Mouse (Mus musculus): Measurements from ENCODE around the gene Vat1. TPM values are rescaled to one million over a fixed set of nuclear protein-coding genes. Genes with fewer than 3 reads are reported as not detected.
"Not testable (repeated sequence)": the region's sequence is repeated elsewhere in the genome, so short reads cannot be mapped to it uniquely, and the experiment has no call there.

Gene Vat1
- polyA plus RNA-seq, 1 experiment from 2014 or later: 125 TPM

DNA sequence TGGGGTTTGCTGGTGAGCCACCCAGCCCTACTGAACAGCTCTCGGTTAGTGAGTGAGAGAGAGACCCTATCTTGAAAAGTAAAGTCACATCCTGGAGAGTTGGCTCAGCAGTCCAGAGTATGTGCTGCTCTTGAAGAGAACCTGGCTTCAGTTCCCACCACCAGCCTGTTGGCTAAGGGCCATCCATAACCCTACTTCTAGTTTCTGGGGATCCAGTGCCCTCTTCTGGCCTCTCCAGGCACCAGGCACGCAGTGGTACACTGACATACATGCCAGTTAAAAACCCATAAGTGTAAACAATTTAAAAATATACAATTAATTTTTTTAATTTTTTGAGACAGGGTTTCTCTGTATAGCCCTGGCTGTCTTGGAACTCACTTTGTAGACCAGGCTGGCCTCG lies 15.6 kb downstream of the Vat1 start:
- H3K4me3 ChIP-seq (ENCODE audit: low read length): no peak overlapping the region
- no peaks in the 10 kb centered on the region for H3K27me3 ChIP-seq (replicated peaks; ENCODE audit: control insufficient read depth, insufficient read depth, low read length)
- no peak for ATAC-seq
- H3K4me2 ChIP-seq (ENCODE audit: low read length): no peak overlapping the region
- no peaks in the 10 kb centered on the region for H3K9me3 ChIP-seq (ENCODE audit: control insufficient read depth, low read length)
- whole genome bisulfite sequencing: 86% methylated on average over 3 of the region's 3 CpGs
- H3K27ac ChIP-seq (ENCODE audit: low read depth, low read length): no peak overlapping the region
- no peaks in the 10 kb centered on the region for H3K4me1 ChIP-seq (ENCODE audit: control insufficient read depth, insufficient read depth, low read depth, low read length)
- H3K36me3 ChIP-seq (ENCODE audit: control insufficient read depth, insufficient read depth, low read length): peaks cover 3% of the 10 kb centered on the region; the same call in 1 of the 2 replicates
- H3K9ac ChIP-seq (ENCODE audit: low read depth, low read length): no peak overlapping the region

- H3K27me3 ChIP-seq (replicated peaks; ENCODE audit: control insufficient read depth, insufficient read depth, low read length); H3K4me3 ChIP-seq (ENCODE audit: low read length); H3K4me1 ChIP-seq (ENCODE audit: control insufficient read depth, insufficient read depth, low read depth, low read length); H3K9ac ChIP-seq (ENCODE audit: low read depth, low read length); H3K36me3 ChIP-seq (ENCODE audit: control insufficient read depth, insufficient read depth, low read length); ATAC-seq; H3K4me2 ChIP-seq (ENCODE audit: low read length); H3K9me3 ChIP-seq (ENCODE audit: control insufficient read depth, low read length); H3K27ac ChIP-seq (ENCODE audit: low read depth, low read length): not testable (repeated sequence)
- WGBS: 94% methylated on average over 4 of the region's 4 CpGs
Observed at GRCm38 (mm10) chr11:101449596-101449995, 16.4 kb downstream of the Vat1 start.

DNA sequence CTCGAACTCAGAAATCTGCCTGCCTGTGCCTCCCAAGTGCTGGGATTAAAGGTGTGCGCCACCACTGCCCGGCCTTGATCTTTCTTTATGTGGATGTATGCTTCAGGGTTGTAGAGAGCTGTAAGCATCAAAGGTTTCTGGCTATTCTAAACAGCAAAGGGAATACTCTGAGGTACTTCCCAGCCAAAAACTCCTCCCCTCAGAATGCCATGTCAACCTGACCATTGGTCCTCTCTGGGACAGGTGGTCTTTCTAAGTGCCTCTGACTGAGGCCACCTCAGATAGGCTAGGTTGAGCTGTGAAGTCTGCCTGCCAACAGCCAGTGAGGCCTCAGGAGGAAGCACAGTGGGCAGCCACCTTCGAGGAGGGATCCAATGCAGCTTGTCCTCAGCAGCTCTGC lies 17.1 kb downstream of the Vat1 start:
- Histone ChIP-seq H3K9ac (ENCODE audit: low read depth, low read length) (no peak overlapping the region), H3K4me1 (ENCODE audit: control insufficient read depth, insufficient read depth, low read depth, low read length) (peaks cover 3% of the 10 kb centered on the region; the same call in 1 of the 2 replicates), H3K36me3 (ENCODE audit: control insufficient read depth, insufficient read depth, low read length) (peaks cover 12% of the 10 kb centered on the region), H3K27ac (ENCODE audit: low read depth, low read length) (no peak overlapping the region), H3K27me3 (replicated peaks; ENCODE audit: control insufficient read depth, insufficient read depth, low read length) (no peaks in the 10 kb centered on the region), H3K4me3 (ENCODE audit: low read length) (no peak overlapping the region; the same call in 1 of the 2 replicates), H3K4me2 (ENCODE audit: low read length) (no peak overlapping the region; the same call in 1 of the 2 replicates), H3K9me3 (ENCODE audit: control insufficient read depth, low read length) (no peaks in the 10 kb centered on the region)
- ATAC-seq: no peak
- WGBS: 86% methylated on average over 4 of the region's 4 CpGs

DNA sequence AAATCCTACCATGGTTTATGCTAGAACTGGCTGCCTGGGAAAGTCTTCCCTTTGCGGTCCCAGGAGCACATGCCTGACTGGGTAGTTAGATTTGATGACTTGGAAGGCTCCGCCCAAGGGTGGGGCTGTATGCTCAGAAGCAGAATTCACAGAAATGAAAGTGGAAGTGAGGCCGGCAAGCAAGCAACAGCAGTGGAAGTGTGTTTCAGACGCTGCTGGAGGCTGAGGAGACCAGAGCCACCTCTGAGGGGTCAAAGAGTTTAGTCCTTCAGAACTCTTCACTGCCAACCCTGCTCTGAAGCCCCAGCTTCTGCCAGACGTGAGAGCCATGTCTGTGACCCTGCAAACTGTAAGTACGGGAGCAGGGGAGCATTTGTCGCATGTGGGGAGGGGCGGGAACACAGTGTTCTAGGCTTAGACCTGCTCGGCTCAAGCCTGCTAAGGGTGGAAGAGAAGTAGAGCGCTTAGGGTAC lies 17.7 kb downstream of the Vat1 start, which contains the start of gene Ifi35:
Gene Ifi35 (plus strand): TSS at position 134 of the 473 bp plus-strand sequence.
- Histone ChIP-seq H3K4me3 (ENCODE audit: low read length) (peak within 1 kb of the TSS; percentile 24), H3K9me3 (ENCODE audit: control insufficient read depth, low read length) (no peaks in the 10 kb centered on the region), H3K4me2 (ENCODE audit: low read length) (peak within 1 kb of the TSS; percentile 34), H3K4me1 (ENCODE audit: control insufficient read depth, insufficient read depth, low read depth, low read length) (peaks cover 9% of the 10 kb centered on the region), H3K9ac (ENCODE audit: low read depth, low read length) (peak within 1 kb of the TSS; percentile 27; the same call in 1 of the 2 replicates), H3K27ac (ENCODE audit: low read depth, low read length) (no peak within 1 kb of the TSS), H3K27me3 (replicated peaks; ENCODE audit: control insufficient read depth, insufficient read depth, low read length) (no peaks in the 10 kb centered on the region), H3K36me3 (ENCODE audit: control insufficient read depth, insufficient read depth, low read length) (peaks cover 16% of the 10 kb centered on the region)
- 34% methylated on average over 10 of the region's 10 CpGs for WGBS
- no peak for ATAC-seq

DNA sequence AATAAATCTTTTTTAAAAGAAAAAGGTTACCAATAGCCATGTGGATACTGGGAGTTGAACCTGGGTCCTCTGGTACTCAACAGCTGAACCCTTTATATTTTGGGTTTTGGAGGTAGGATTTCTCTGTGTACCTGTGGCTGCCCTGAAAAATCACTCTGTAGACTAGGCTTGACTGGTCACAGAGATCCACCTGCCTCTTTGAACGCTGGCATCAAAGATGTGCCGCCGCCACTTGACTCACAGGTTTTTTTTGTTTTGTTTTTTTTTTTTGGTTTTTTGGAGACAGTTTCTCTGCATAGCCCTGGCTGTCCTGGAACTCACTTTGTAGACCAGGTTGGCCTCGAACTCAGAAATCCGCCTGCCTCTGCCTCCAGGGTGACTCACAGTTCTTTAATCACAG lies 18.2 kb downstream of the Vat1 start:
- H3K36me3 ChIP-seq (ENCODE audit: control insufficient read depth, insufficient read depth, low read length): peaks cover 16% of the 10 kb centered on the region
- no peaks in the 10 kb centered on the region for H3K27me3 ChIP-seq (replicated peaks; ENCODE audit: control insufficient read depth, insufficient read depth, low read length)
- peaks cover 13% of the 10 kb centered on the region for H3K4me1 ChIP-seq (ENCODE audit: control insufficient read depth, insufficient read depth, low read depth, low read length)
- ATAC-seq: no peak
- H3K27ac ChIP-seq (ENCODE audit: low read depth, low read length): no peak overlapping the region
- no peak overlapping the region for H3K9ac ChIP-seq (ENCODE audit: low read depth, low read length)
- H3K4me2 ChIP-seq (ENCODE audit: low read length): no peak overlapping the region
- no peaks in the 10 kb centered on the region for H3K9me3 ChIP-seq (ENCODE audit: control insufficient read depth, low read length)
- 86% methylated on average over 5 of the region's 5 CpGs for WGBS
- H3K4me3 ChIP-seq (ENCODE audit: low read length): no peak overlapping the region

DNA sequence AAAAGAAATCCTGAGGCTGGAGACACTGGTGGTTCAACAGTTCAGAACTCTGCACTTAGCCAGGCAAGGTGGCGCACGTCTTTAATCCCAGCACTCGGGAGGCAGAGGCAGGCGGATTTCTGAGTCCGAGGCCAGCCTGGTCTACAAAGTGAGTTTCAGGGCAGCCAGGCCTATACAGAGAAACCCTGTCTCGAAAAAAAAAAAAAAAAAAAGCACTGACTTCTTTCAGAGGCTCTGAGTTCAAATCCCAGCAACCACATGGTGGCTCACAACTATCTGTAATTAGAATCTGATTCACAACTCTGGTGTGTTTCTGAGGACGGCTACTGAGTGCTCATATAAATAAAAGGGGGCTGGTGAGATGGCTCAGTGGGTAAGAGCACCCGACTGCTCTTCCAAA lies 19.2 kb downstream of the Vat1 start:
- peaks cover 13% of the 10 kb centered on the region for H3K4me1 ChIP-seq (ENCODE audit: control insufficient read depth, insufficient read depth, low read depth, low read length)
- not testable (repeated sequence) for ATAC-seq
- WGBS: 94% methylated on average over 8 of the region's 8 CpGs

DNA sequence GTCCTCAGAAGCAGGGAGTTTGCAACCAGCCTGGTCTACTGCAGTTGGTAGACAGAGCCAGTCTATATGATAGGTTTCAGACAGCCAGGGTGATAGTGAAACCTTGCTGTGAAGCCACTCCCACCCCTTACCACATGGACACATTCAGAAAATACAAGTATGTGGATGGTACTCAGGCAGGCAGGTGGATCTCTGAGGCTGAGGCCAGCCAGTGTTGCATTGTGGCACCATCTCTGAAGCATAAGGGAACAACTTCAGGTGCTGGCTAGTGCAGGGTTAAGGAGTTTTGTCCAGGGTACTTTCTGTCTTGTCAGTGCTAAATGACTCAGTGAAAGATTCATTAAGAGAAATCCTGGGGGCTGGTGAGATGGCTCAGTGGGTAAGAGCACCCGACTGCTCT lies 19.7 kb downstream of the Vat1 start:
- H3K27ac ChIP-seq (ENCODE audit: low read depth, low read length): no peak overlapping the region
- H3K9me3 ChIP-seq (ENCODE audit: control insufficient read depth, low read length): no peaks in the 10 kb centered on the region
- H3K36me3 ChIP-seq (ENCODE audit: control insufficient read depth, insufficient read depth, low read length): peaks cover 16% of the 10 kb centered on the region
- H3K27me3 ChIP-seq (replicated peaks; ENCODE audit: control insufficient read depth, insufficient read depth, low read length): no peaks in the 10 kb centered on the region
- H3K4me2 ChIP-seq (ENCODE audit: low read length): no peak overlapping the region
- no peak overlapping the region for H3K4me3 ChIP-seq (ENCODE audit: low read length)
- H3K4me1 ChIP-seq (ENCODE audit: control insufficient read depth, insufficient read depth, low read depth, low read length): peaks cover 13% of the 10 kb centered on the region
- WGBS: 67% methylated on average over 1 of the region's 1 CpGs
- ATAC-seq: no peak
- H3K9ac ChIP-seq (ENCODE audit: low read depth, low read length): no peak overlapping the region

More for the DNA sequence above, 19.2 kb downstream of the Vat1 start:
- not testable (repeated sequence) for H3K9me3 ChIP-seq (ENCODE audit: control insufficient read depth, low read length); H3K4me2 ChIP-seq (ENCODE audit: low read length); H3K9ac ChIP-seq (ENCODE audit: low read depth, low read length); H3K4me3 ChIP-seq (ENCODE audit: low read length); H3K27ac ChIP-seq (ENCODE audit: low read depth, low read length); H3K27me3 ChIP-seq (replicated peaks; ENCODE audit: control insufficient read depth, insufficient read depth, low read length)
- peaks cover 16% of the 10 kb centered on the region for H3K36me3 ChIP-seq (ENCODE audit: control insufficient read depth, insufficient read depth, low read length)

- H3K4me3 ChIP-seq (ENCODE audit: low read length): peak overlapping the region; percentile 77
- peaks cover 16% of the 10 kb centered on the region for H3K36me3 ChIP-seq (ENCODE audit: control insufficient read depth, insufficient read depth, low read length)
- peaks cover 13% of the 10 kb centered on the region for H3K4me1 ChIP-seq (ENCODE audit: control insufficient read depth, insufficient read depth, low read depth, low read length)
- WGBS: under 1% methylated on average over 14 of the region's 14 CpGs
- H3K4me2 ChIP-seq (ENCODE audit: low read length): peak overlapping the region; percentile 94
- ATAC-seq: no peak; the same call in 1 of the 2 replicates
- peak overlapping the region; percentile 91 for H3K9ac ChIP-seq (ENCODE audit: low read depth, low read length)
- peak overlapping the region; percentile 91 for H3K27ac ChIP-seq (ENCODE audit: low read depth, low read length)
- H3K9me3 ChIP-seq (ENCODE audit: control insufficient read depth, low read length): no peaks in the 10 kb centered on the region
- no peaks in the 10 kb centered on the region for H3K27me3 ChIP-seq (replicated peaks; ENCODE audit: control insufficient read depth, insufficient read depth, low read length)
Observed at GRCm38 (mm10) chr11:101442760-101443159, 23.3 kb downstream of the Vat1 start.

- H3K27ac ChIP-seq (ENCODE audit: low read depth, low read length): peak within 1 kb of the TSS; percentile 91
- WGBS: 0% methylated on average over 42 of the region's 42 CpGs
- H3K9me3 ChIP-seq (ENCODE audit: control insufficient read depth, low read length): no peaks in the 10 kb centered on the region
- peaks cover 13% of the 10 kb centered on the region for H3K4me1 ChIP-seq (ENCODE audit: control insufficient read depth, insufficient read depth, low read depth, low read length)
- H3K4me3 ChIP-seq (ENCODE audit: low read length): peak within 1 kb of the TSS; percentile 77
- peak within 1 kb of the TSS; percentile 91 for H3K9ac ChIP-seq (ENCODE audit: low read depth, low read length)
- peak within 1 kb of the TSS; percentile 94 for H3K4me2 ChIP-seq (ENCODE audit: low read length)
- ATAC-seq: peak; percentile 99
- H3K27me3 ChIP-seq (replicated peaks; ENCODE audit: control insufficient read depth, insufficient read depth, low read length): no peaks in the 10 kb centered on the region
- peaks cover 16% of the 10 kb centered on the region for H3K36me3 ChIP-seq (ENCODE audit: control insufficient read depth, insufficient read depth, low read length)
Observed at GRCm38 (mm10) chr11:101442127-101442693, 23.8 kb downstream of the Vat1 start, which contains the start of gene Rpl27. Gene Rpl27 (plus strand): TSS chr11:101442298.
